Mouse (Mus musculus) CH12.LX (cell line): Measurements from ENCODE around the gene Siglecf. TPM values are rescaled to one million over a fixed set of nuclear protein-coding genes. Genes with fewer than 3 reads are reported as not detected.

Source experiments
- DNase-seq: peaks from one replicate; pipeline ENCODE4 v3.0.0-alpha.2; 2013; ENCODE audit errors: extremely low read depth
- H3K27ac ChIP-seq: 2 replicates; pipeline ENCODE4 v1.5.1; 2012; ENCODE audit warnings: low read depth, mild to moderate bottlenecking, control low read depth, moderate library complexity; ENCODE audit not compliant: insufficient read depth
- H3K27me3 ChIP-seq: replicated peaks from 2 replicates; pipeline ENCODE3; 2012; ENCODE audit warnings: inconsistent platforms
- H3K36me3 ChIP-seq, 2 experiments: replicated peaks in 1 of 2; 2 replicates each; pipeline versions ENCODE3 to v1.6.1; 2012; ENCODE audit warnings: inconsistent platforms in 1 of 2, low read length in 1 of 2, mild to moderate bottlenecking in 1 of 2, mixed read lengths in 1 of 2, moderate library complexity in 1 of 2; ENCODE audit not compliant: control insufficient read depth in 1 of 2, insufficient read depth in 1 of 2
- H3K4me1 ChIP-seq, 2 experiments: 2 replicates each; pipeline ENCODE4 v1.6.1; 2012; ENCODE audit warnings: inconsistent platforms in 1 of 2, moderate library complexity in 1 of 2; ENCODE audit not compliant: insufficient read depth in 2 of 2, control insufficient read depth in 1 of 2
- H3K4me2 ChIP-seq: 2 replicates; pipeline ENCODE4 v1.6.1; 2012; ENCODE audit warnings: low read depth, mild to moderate bottlenecking, control low read depth; ENCODE audit not compliant: poor library complexity, insufficient read depth, severe bottlenecking
- H3K4me3 ChIP-seq, 3 experiments: fragments of 150-350 bp in 1 of 3; sonication (generic) in 1 of 3; replicated peaks in 1 of 3; 2 replicates each; pipeline versions ENCODE3 to v1.5.1; 2011 to 2012; ENCODE audit warnings: low read depth in 2 of 3, low read length in 2 of 3, mild to moderate bottlenecking in 2 of 3, moderate library complexity in 2 of 3, control low read depth in 1 of 3, improper control_type of control experiment in 1 of 3, inconsistent platforms in 1 of 3, mixed read lengths in 1 of 3; ENCODE audit not compliant: poor library complexity in 1 of 3
- H3K79me2 ChIP-seq: replicated peaks from 2 replicates; pipeline ENCODE4 v1.6.1; 2012; ENCODE audit warnings: mild to moderate bottlenecking, moderate library complexity; ENCODE audit not compliant: control insufficient read depth, poor library complexity, insufficient read depth, severe bottlenecking; ENCODE audit errors: extremely low read depth
- H3K9ac ChIP-seq: 2 replicates; pipeline ENCODE4 v1.6.1; 2012; ENCODE audit warnings: low read depth, mild to moderate bottlenecking, control low read depth, moderate library complexity; ENCODE audit not compliant: insufficient read depth
- H3K9me3 ChIP-seq: replicated peaks from 2 replicates; pipeline ENCODE3; 2012; ENCODE audit warnings: low read length, inconsistent platforms, mixed read lengths
- CHD1 ChIP-seq: IDR thresholded peaks from 2 replicates; pipeline ENCODE4 v1.6.1; 2012; ENCODE audit warnings: low read depth, low read length, improper control_type of control experiment, inconsistent platforms
- CTCF ChIP-seq, 2 experiments: IDR thresholded peaks in 1 of 2; conservative IDR thresholded peaks in 1 of 2; 2 replicates each; pipeline ENCODE4 v1.5.1; 2011 to 2012; ENCODE audit warnings: low read depth in 2 of 2, low read length in 2 of 2, improper control_type of control experiment in 1 of 2, inconsistent platforms in 1 of 2, mild to moderate bottlenecking in 1 of 2, moderate library complexity in 1 of 2
- E2F4 ChIP-seq: IDR thresholded peaks from 2 replicates; pipeline ENCODE4 v1.6.1; 2011; ENCODE audit warnings: low read depth, low read length, improper control_type of control experiment; ENCODE audit not compliant: insufficient replicate concordance
- ELF1 ChIP-seq: IDR thresholded peaks from 2 replicates; pipeline ENCODE4 v1.6.1; 2014; ENCODE audit warnings: low read depth, mild to moderate bottlenecking, inconsistent platforms, low read length, improper control_type of control experiment
- EP300 ChIP-seq: IDR thresholded peaks from 2 replicates; pipeline ENCODE4 v1.6.1; 2011; ENCODE audit warnings: low read length, improper control_type of control experiment
- ETS1 ChIP-seq: conservative IDR thresholded peaks from 2 replicates; pipeline ENCODE4 v1.6.1; 2012; ENCODE audit warnings: low read depth, mild to moderate bottlenecking, inconsistent platforms, low read length, improper control_type of control experiment, moderate library complexity
- IRF4 ChIP-seq: IDR thresholded peaks from 2 replicates; pipeline ENCODE4 v1.6.1; 2014; ENCODE audit warnings: low read depth, mild to moderate bottlenecking, inconsistent platforms, low read length, improper control_type of control experiment
- JUN ChIP-seq: IDR thresholded peaks from 2 replicates; pipeline ENCODE4 v1.6.1; 2011; ENCODE audit warnings: low read depth, mild to moderate bottlenecking, low read length, improper control_type of control experiment, moderate library complexity; ENCODE audit not compliant: insufficient read depth
- JUND ChIP-seq: conservative IDR thresholded peaks from 2 replicates; pipeline ENCODE4 v1.6.1; 2011; ENCODE audit warnings: low read depth, low read length, improper control_type of control experiment
- KAT2A ChIP-seq: IDR thresholded peaks from 2 replicates; pipeline ENCODE4 v1.6.1; 2012; ENCODE audit warnings: low read length, improper control_type of control experiment, inconsistent platforms; ENCODE audit not compliant: insufficient replicate concordance
- MAZ ChIP-seq: IDR thresholded peaks from 2 replicates; pipeline ENCODE4 v1.6.1; 2012; ENCODE audit warnings: low read depth, mild to moderate bottlenecking, inconsistent platforms, low read length, improper control_type of control experiment, moderate library complexity
- MEF2A ChIP-seq: IDR thresholded peaks from 2 replicates; pipeline ENCODE4 v1.6.1; 2014; ENCODE audit warnings: low read depth, mild to moderate bottlenecking, inconsistent platforms, low read length, improper control_type of control experiment, borderline replicate concordance
- MXI1 ChIP-seq: IDR thresholded peaks from 2 replicates; pipeline ENCODE4 v1.6.1; 2011; ENCODE audit warnings: mild to moderate bottlenecking, low read depth, low read length, improper control_type of control experiment
- NELFE ChIP-seq: IDR thresholded peaks from 2 replicates; pipeline ENCODE4 v1.6.1; 2011; ENCODE audit warnings: low read depth, low read length, improper control_type of control experiment
- NRF1 ChIP-seq: IDR thresholded peaks from 2 replicates; pipeline ENCODE4 v1.6.1; 2014; ENCODE audit warnings: low read depth, mild to moderate bottlenecking, inconsistent platforms, low read length, improper control_type of control experiment, moderate library complexity
- PAX5 ChIP-seq: IDR thresholded peaks from 2 replicates; pipeline ENCODE4 v1.6.1; 2012; ENCODE audit warnings: low read length, inconsistent platforms, mixed read lengths
- POLR2A ChIP-seq: IDR thresholded peaks from 2 replicates; pipeline ENCODE4 v1.6.1; 2011; ENCODE audit warnings: low read depth, mild to moderate bottlenecking, improper control_type of control experiment, low read length
- POLR2AphosphoS2 ChIP-seq: IDR thresholded peaks from 2 replicates; pipeline ENCODE4 v1.6.1; 2011; ENCODE audit warnings: low read depth, low read length, improper control_type of control experiment
- RCOR1 ChIP-seq: conservative IDR thresholded peaks from 2 replicates; pipeline ENCODE4 v1.6.1; 2012; ENCODE audit warnings: low read depth, mild to moderate bottlenecking, inconsistent platforms, low read length, improper control_type of control experiment
- TBP ChIP-seq: conservative IDR thresholded peaks from 2 replicates; pipeline ENCODE4 v1.6.1; 2011; ENCODE audit warnings: low read depth, low read length, improper control_type of control experiment
- TCF12 ChIP-seq: IDR thresholded peaks from 2 replicates; pipeline ENCODE4 v1.6.1; 2014; ENCODE audit warnings: low read depth, mild to moderate bottlenecking, inconsistent platforms, low read length, improper control_type of control experiment
- dilution Hi-C: fragments of 300-500 bp; cut with MboI; formaldehyde crosslinking; loops from 2 replicates; pipeline ENCODE4 v1.14.3; 2020; ENCODE audit warnings: low sequenced_read_pairs; ENCODE audit not compliant: extremely low pct_unique_long_range_greater_than_20kb, extremely low pct_ligation_motif_present
- in situ Hi-C: fragments of 300-500 bp; cut with MboI; formaldehyde crosslinking; loops from 3 replicates; pipeline ENCODE4 v1.14.3; 2019; ENCODE audit warnings: low sequenced_read_pairs, low pct_ligation_motif_present, low pct_unique_long_range_greater_than_20kb, mixed read lengths
- polyA plus RNA-seq: library from polyadenylated mRNA; unstranded; fragments of >175 nt; gene quantifications from 2 replicates; pipeline ENCODE4 v1.2.1, GENCODE M21; 2012; ENCODE audit warnings: low read depth; ENCODE audit not compliant: insufficient read length
- total RNA-seq, 2 experiments: library from RNA; depleted of rRNA; stranded (reverse); fragments of 300-350 nt in 1 of 2; fragments of >200 nt in 1 of 2; gene quantifications; 2 replicates each; pipeline ENCODE4 v1.2.3; 2012 to 2014

Siglecf gene
- total and polyA plus RNA-seq, 3 experiments: 0.34 to 1.7 (median 0.66) TPM

GRCm38 (mm10) chr7:43361442-43361841 lies 10.3 kb downstream of the Siglecf start:
- H3K79me2 ChIP-seq: no peaks in the 10 kb centered on the region
- dilution Hi-C loops: no loop called here
- no peak overlapping the region for H3K4me2 ChIP-seq

GRCm38 (mm10) chr7:43362021-43362420 lies 10.9 kb downstream of the Siglecf start:
- Histone ChIP-seq H3K27me3 (no peaks in the 10 kb centered on the region), H3K4me3 (no peak overlapping the region), H3K4me1 (peaks cover 0 to 18% of the 10 kb centered on the region in 2 experiments; a peak in 1 of 4 replicates), H3K36me3 (no peaks in the 10 kb centered on the region), H3K79me2 (no peaks in the 10 kb centered on the region), H3K9me3 (no peaks in the 10 kb centered on the region), H3K27ac (no peak overlapping the region), H3K9ac (no peak overlapping the region), H3K4me2 (no peak overlapping the region)
- dilution Hi-C loops (no loop called here), in situ Hi-C loops (no loop called here)
- no peak for TF ChIP-seq EP300
- TF ChIP-seq MEF2A: no peak
- TF ChIP-seq MAZ: no peak
- no peak for TF ChIP-seq RCOR1
- no peak for TF ChIP-seq CTCF (conservative IDR thresholded peaks at IDR 0.05 in 1 of 2, IDR thresholded peaks at IDR 0.05 in 1 of 2; ENCODE audit: low read depth in 2 of 2, low read length in 2 of 2)
- no peak for TF ChIP-seq NRF1
- TF ChIP-seq POLR2A: no peak
- no peak for TF ChIP-seq KAT2A
- no peak for TF ChIP-seq TBP
- TF ChIP-seq NELFE: no peak
- TF ChIP-seq POLR2AphosphoS2: no peak
- no peak for TF ChIP-seq TCF12
- no peak for TF ChIP-seq MXI1
- TF ChIP-seq E2F4: no peak
- TF ChIP-seq IRF4: no peak
- TF ChIP-seq ETS1: no peak
- TF ChIP-seq ELF1: no peak
- no peak for TF ChIP-seq JUND
- no peak for TF ChIP-seq CHD1
- no peak for DNase-seq

More at GRCm38 (mm10) chr7:43361442-43361841, 10.3 kb downstream of the Siglecf start:
- H3K9ac ChIP-seq: no peak overlapping the region
- DNase-seq: no peak
- H3K9me3 ChIP-seq: no peaks in the 10 kb centered on the region
- no peak overlapping the region for H3K4me3 ChIP-seq
- no peaks in the 10 kb centered on the region for H3K27me3 ChIP-seq
- in situ Hi-C loops: no loop called here
- TF ChIP-seq TBP (no peak), JUN (no peak), PAX5 (no peak)
- H3K36me3 ChIP-seq: no peaks in the 10 kb centered on the region
- peaks cover 0 to 24% of the 10 kb centered on the region in 2 experiments; a peak in 2 of 4 replicates for H3K4me1 ChIP-seq
- H3K27ac ChIP-seq: no peak overlapping the region
